Mouse (Mus musculus): ENCODE measurements around the gene Id1. TPM values are rescaled to one million over a fixed set of nuclear protein-coding genes. Genes with fewer than 3 reads are reported as not detected.

Id1 gene
- polyA plus RNA-seq, 1 experiment from 2014 or later: 76.1 TPM

DNA sequence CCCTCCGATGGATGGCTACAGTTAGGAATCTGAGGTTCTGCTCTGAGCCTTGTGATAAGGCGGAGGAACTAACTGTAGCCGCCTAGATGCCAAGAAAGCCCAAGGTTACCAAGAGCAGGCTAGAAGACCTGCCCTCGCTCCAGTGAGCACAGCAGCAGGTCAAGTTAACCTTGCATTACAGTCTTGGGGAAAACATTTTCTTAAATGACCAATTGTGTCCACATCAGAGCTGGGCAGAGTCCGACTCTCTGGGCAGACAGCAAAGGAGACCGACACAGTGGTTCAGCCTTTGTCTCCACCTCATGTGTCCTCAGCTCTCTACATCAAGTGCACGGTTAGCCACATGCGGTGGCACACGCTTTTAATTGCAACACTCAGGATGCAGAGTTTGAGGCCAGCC, 35.5 kb downstream of the Id1 start:
- Histone ChIP-seq H3K27me3 (replicated peaks; ENCODE audit: control insufficient read depth, insufficient read depth, low read length) (no peaks in the 10 kb centered on the region), H3K27ac (ENCODE audit: low read depth, low read length) (no peak overlapping the region), H3K4me2 (replicated peaks; ENCODE audit: low read depth) (no peak overlapping the region), H3K9ac (ENCODE audit: low read depth, low read length) (no peak overlapping the region), H3K4me1 (replicated peaks; ENCODE audit: control insufficient read depth, insufficient read depth, low read length) (no peaks in the 10 kb centered on the region), H3K4me3 (ENCODE audit: low read depth, low read length) (no peak overlapping the region), H3K9me3 (ENCODE audit: control insufficient read depth) (no peaks in the 10 kb centered on the region), H3K36me3 (ENCODE audit: control insufficient read depth, insufficient read depth) (no peaks in the 10 kb centered on the region)
- 87% methylated on average over 9 of the region's 9 CpGs for WGBS
- no peak for TF ChIP-seq CTCF (IDR thresholded peaks at IDR 0.05; ENCODE audit: low read depth)
- no peak for ATAC-seq

DNA sequence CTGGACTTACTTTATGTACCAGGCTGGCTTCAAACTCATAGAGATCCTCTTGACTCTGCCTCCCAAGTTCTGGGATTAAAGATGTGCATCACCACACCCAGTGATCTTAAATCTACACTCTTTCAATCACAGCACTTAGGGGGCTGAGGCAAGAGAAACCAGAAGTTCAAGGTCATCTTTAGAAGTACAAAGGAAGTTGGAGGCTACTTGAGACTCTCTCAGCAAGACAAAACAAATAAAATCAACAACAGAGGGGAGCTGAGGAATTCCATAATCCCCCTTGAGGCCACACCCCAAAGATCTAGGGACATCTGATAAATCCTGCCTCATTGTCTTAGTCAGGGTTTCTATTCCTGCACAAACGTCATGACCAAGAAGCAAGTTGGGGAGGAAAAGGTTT, 36.2 kb downstream of the Id1 start:
- no peaks in the 10 kb centered on the region for H3K36me3 ChIP-seq (ENCODE audit: control insufficient read depth, insufficient read depth)
- no peak for TF ChIP-seq CTCF (IDR thresholded peaks at IDR 0.05; ENCODE audit: low read depth)
- no peak for ATAC-seq
- no peak overlapping the region for H3K4me2 ChIP-seq (replicated peaks; ENCODE audit: low read depth)
- H3K4me1 ChIP-seq (replicated peaks; ENCODE audit: control insufficient read depth, insufficient read depth, low read length): no peaks in the 10 kb centered on the region
- 4% methylated on average over 1 of the region's 1 CpGs for WGBS
- no peaks in the 10 kb centered on the region for H3K27me3 ChIP-seq (replicated peaks; ENCODE audit: control insufficient read depth, insufficient read depth, low read length)
- H3K9me3 ChIP-seq (ENCODE audit: control insufficient read depth): no peaks in the 10 kb centered on the region
- no peak overlapping the region for H3K4me3 ChIP-seq (ENCODE audit: low read depth, low read length)
- no peak overlapping the region for H3K9ac ChIP-seq (ENCODE audit: low read depth, low read length)
- H3K27ac ChIP-seq (ENCODE audit: low read depth, low read length): no peak overlapping the region

DNA sequence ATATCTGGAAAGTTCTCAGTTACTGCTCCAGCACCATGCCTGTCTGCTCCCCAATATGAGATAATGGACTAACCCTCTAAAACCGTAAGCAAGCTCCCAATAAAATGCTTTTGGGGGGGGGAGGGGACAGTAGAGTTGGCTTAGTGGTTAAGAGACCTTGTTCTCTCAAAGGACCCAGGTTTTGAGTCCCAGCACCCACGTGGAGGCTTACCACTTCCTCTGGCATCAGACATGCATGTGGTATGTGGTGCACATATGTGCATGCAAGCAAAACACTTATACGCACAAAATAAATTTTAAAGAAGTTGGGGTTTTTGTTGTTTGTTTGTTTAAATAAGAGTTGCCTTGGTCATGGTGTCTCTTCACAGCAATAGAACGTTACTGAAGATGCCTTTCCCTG, 39.3 kb downstream of the Id1 start:
- WGBS: 76% methylated on average over 4 of the region's 4 CpGs
- H3K9ac ChIP-seq (ENCODE audit: low read depth, low read length): no peak overlapping the region
- ATAC-seq: no peak
- no peak for TF ChIP-seq CTCF (IDR thresholded peaks at IDR 0.05; ENCODE audit: low read depth)
- H3K9me3 ChIP-seq (ENCODE audit: control insufficient read depth): no peaks in the 10 kb centered on the region
- H3K27ac ChIP-seq (ENCODE audit: low read depth, low read length): no peak overlapping the region
- H3K27me3 ChIP-seq (replicated peaks; ENCODE audit: control insufficient read depth, insufficient read depth, low read length): no peaks in the 10 kb centered on the region
- peaks cover 7% of the 10 kb centered on the region for H3K36me3 ChIP-seq (ENCODE audit: control insufficient read depth, insufficient read depth)
- no peak overlapping the region for H3K4me3 ChIP-seq (ENCODE audit: low read depth, low read length)
- H3K4me1 ChIP-seq (replicated peaks; ENCODE audit: control insufficient read depth, insufficient read depth, low read length): no peaks in the 10 kb centered on the region
- H3K4me2 ChIP-seq (replicated peaks; ENCODE audit: low read depth): no peak overlapping the region

DNA sequence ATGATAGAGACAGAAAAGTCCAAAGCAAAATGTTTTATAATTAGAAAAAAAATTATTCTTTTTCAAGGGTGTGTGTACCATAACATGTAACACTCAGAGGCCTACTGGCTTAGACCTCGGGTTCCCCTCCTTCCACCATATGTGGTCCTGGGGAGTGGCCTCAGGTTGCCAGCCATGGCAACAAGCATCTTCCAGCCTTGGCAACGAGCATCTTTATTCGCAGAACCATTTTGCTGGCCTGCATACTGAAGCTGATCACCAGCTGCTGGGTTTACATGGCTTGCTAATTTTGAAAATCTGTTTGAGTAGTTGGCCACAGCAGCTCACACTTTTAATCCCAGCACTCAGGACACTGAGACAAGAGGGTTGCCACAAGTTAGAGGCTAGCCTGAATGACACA, 40.0 kb downstream of the Id1 start:
- H3K4me2 ChIP-seq (replicated peaks; ENCODE audit: low read depth): no peak overlapping the region
- no peak overlapping the region for H3K4me3 ChIP-seq (ENCODE audit: low read depth, low read length)
- 85% methylated on average over 3 of the region's 3 CpGs for whole genome bisulfite sequencing
- H3K27ac ChIP-seq (ENCODE audit: low read depth, low read length): no peak overlapping the region
- peaks cover 14% of the 10 kb centered on the region for H3K36me3 ChIP-seq (ENCODE audit: control insufficient read depth, insufficient read depth)
- no peaks in the 10 kb centered on the region for H3K27me3 ChIP-seq (replicated peaks; ENCODE audit: control insufficient read depth, insufficient read depth, low read length)
- H3K9ac ChIP-seq (ENCODE audit: low read depth, low read length): no peak overlapping the region
- no peaks in the 10 kb centered on the region for H3K4me1 ChIP-seq (replicated peaks; ENCODE audit: control insufficient read depth, insufficient read depth, low read length)
- no peaks in the 10 kb centered on the region for H3K9me3 ChIP-seq (ENCODE audit: control insufficient read depth)
- TF ChIP-seq CTCF (IDR thresholded peaks at IDR 0.05; ENCODE audit: low read depth): no peak
- ATAC-seq: no peak

DNA sequence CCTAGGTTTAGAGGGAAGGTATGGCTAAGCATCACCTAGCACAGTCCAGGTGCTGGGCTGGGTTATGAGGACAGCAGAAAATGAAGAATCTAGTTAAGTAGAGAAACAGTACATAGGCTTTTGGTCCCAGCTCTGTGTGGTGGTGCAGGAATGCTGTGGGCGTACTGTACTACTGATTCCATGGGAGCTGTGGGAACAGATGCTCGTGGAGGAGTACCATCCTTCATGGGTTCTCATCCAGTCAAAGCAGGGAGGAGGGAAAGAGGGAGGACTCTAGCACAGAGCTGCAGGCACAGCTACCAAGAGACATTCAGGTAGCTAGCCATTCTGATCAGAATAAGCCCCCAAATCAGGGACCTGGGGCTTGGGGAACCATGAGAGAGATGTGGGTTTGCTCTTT, 40.4 kb downstream of the Id1 start:
- ATAC-seq: no peak
- Histone ChIP-seq H3K9me3 (ENCODE audit: control insufficient read depth) (no peaks in the 10 kb centered on the region), H3K36me3 (ENCODE audit: control insufficient read depth, insufficient read depth) (peaks cover 17% of the 10 kb centered on the region), H3K4me1 (replicated peaks; ENCODE audit: control insufficient read depth, insufficient read depth, low read length) (no peaks in the 10 kb centered on the region), H3K27ac (ENCODE audit: low read depth, low read length) (no peak overlapping the region), H3K4me3 (ENCODE audit: low read depth, low read length) (no peak overlapping the region), H3K9ac (ENCODE audit: low read depth, low read length) (no peak overlapping the region), H3K4me2 (replicated peaks; ENCODE audit: low read depth) (no peak overlapping the region), H3K27me3 (replicated peaks; ENCODE audit: control insufficient read depth, insufficient read depth, low read length) (no peaks in the 10 kb centered on the region)
- TF ChIP-seq CTCF (IDR thresholded peaks at IDR 0.05; ENCODE audit: low read depth): no peak
- 94% methylated on average over 2 of the region's 2 CpGs for WGBS

DNA sequence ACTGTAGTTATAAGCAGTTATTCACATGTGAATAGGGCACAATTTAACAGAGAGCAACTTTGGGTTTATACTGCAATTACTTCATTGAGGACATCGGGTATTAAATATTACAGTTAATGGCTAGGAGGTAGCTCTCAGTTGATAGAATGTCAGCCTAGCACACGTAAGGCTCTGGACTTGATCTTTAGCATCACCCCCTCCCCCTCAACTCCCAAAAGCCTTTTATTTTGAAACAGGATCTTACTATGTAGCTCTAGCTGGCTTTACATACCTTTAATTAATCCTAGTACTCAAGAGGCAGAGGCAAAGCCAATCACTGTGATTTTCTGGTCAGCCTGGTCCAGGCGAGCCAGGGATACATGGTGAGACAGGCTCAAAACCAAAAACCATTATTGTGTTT, 41.0 kb downstream of the Id1 start:
- ATAC-seq: no peak
- H3K4me3 ChIP-seq (ENCODE audit: low read depth, low read length): no peak overlapping the region
- H3K9me3 ChIP-seq (ENCODE audit: control insufficient read depth): no peaks in the 10 kb centered on the region
- TF ChIP-seq CTCF (IDR thresholded peaks at IDR 0.05; ENCODE audit: low read depth): no peak
- H3K27me3 ChIP-seq (replicated peaks; ENCODE audit: control insufficient read depth, insufficient read depth, low read length): no peaks in the 10 kb centered on the region
- H3K27ac ChIP-seq (ENCODE audit: low read depth, low read length): no peak overlapping the region
- 93% methylated on average over 3 of the region's 3 CpGs for WGBS
- no peak overlapping the region for H3K4me2 ChIP-seq (replicated peaks; ENCODE audit: low read depth)
- no peak overlapping the region for H3K9ac ChIP-seq (ENCODE audit: low read depth, low read length)
- no peaks in the 10 kb centered on the region for H3K4me1 ChIP-seq (replicated peaks; ENCODE audit: control insufficient read depth, insufficient read depth, low read length)
- H3K36me3 ChIP-seq (ENCODE audit: control insufficient read depth, insufficient read depth): peaks cover 23% of the 10 kb centered on the region

DNA sequence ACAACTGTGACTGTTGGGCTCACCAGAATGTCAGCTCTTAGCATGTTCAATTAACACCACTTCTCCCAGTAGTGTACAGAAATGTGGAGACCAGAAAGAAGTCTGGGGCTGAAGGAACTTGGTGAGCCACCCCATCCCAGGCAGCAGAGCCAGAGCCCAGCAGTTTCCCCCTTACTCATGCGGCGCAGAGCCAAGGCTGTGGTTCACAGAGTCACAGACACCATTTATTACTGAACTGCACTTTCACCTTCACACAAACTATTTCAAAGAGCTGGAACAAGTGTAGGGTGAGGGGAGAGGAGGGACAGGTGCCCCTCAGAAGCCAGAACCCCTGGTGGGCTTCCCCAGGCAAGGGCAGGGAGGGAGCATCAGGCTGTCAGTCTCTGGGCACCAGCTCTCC, 44.4 kb downstream of the Id1 start:
- Histone ChIP-seq H3K4me2 (replicated peaks; ENCODE audit: low read depth) (no peak overlapping the region), H3K9ac (ENCODE audit: low read depth, low read length) (no peak overlapping the region), H3K4me3 (ENCODE audit: low read depth, low read length) (no peak overlapping the region), H3K36me3 (ENCODE audit: control insufficient read depth, insufficient read depth) (peaks cover 31% of the 10 kb centered on the region), H3K27me3 (replicated peaks; ENCODE audit: control insufficient read depth, insufficient read depth, low read length) (no peaks in the 10 kb centered on the region), H3K9me3 (ENCODE audit: control insufficient read depth) (no peaks in the 10 kb centered on the region), H3K4me1 (replicated peaks; ENCODE audit: control insufficient read depth, insufficient read depth, low read length) (no peaks in the 10 kb centered on the region), H3K27ac (ENCODE audit: low read depth, low read length) (peak overlapping the region; percentile 50; the same call in 1 of the 2 replicates)
- no peak for ATAC-seq
- WGBS: 78% methylated on average over 2 of the region's 2 CpGs
- TF ChIP-seq CTCF (IDR thresholded peaks at IDR 0.05; ENCODE audit: low read depth): no peak
